Mouse (Mus musculus) liver, adult 2 months (tissue): ENCODE measurements around the gene Spata20. TPM values are rescaled to one million over a fixed set of nuclear protein-coding genes. Genes with fewer than 3 reads are reported as not detected.

Source experiments
- DNase-seq: peaks from one replicate; pipeline ENCODE4 v3.0.0-alpha.2; 2011; ENCODE audit warnings: low read depth, low spot score; ENCODE audit errors: extremely low read depth
- H3K27ac ChIP-seq: fragments of 200-500 bp; replicated peaks from 2 replicates; pipeline ENCODE4 v1.5.1; 2012; ENCODE audit warnings: low read depth, mild to moderate bottlenecking, control low read depth, inconsistent platforms, low read length; ENCODE audit not compliant: insufficient read depth
- H3K27me3 ChIP-seq: fragments of 200-500 bp; 2 replicates; pipeline ENCODE4 v1.6.1; 2012; ENCODE audit warnings: mild to moderate bottlenecking, moderate library complexity, low read length, inconsistent platforms; ENCODE audit not compliant: control insufficient read depth, insufficient read depth
- H3K36me3 ChIP-seq: fragments of 200-500 bp; 2 replicates; pipeline ENCODE4 v1.6.1; 2012; ENCODE audit warnings: low read length, inconsistent platforms; ENCODE audit not compliant: control insufficient read depth, insufficient read depth
- H3K4me1 ChIP-seq: fragments of 200-500 bp; 2 replicates; pipeline ENCODE4 v1.6.1; 2011; ENCODE audit warnings: low read length; ENCODE audit not compliant: control insufficient read depth, insufficient read depth
- H3K4me3 ChIP-seq: fragments of 200-500 bp; 2 replicates; pipeline ENCODE4 v1.5.1; 2011; ENCODE audit warnings: low read depth, mild to moderate bottlenecking, control low read depth, low read length, moderate library complexity; ENCODE audit not compliant: insufficient read depth
- H3K79me2 ChIP-seq: fragments of 200-500 bp; 2 replicates; pipeline ENCODE4 v1.6.1; 2012; ENCODE audit warnings: inconsistent platforms, mild to moderate bottlenecking, low read length, moderate library complexity; ENCODE audit not compliant: control insufficient read depth, insufficient read depth
- H3K9ac ChIP-seq: fragments of 200-500 bp; 2 replicates; pipeline ENCODE4 v1.6.1; 2012; ENCODE audit warnings: low read depth, mild to moderate bottlenecking, control low read depth, inconsistent platforms, low read length
- CTCF ChIP-seq: fragments of 200-500 bp; IDR thresholded peaks from 2 replicates; pipeline ENCODE4 v1.5.1; 2011; ENCODE audit warnings: low read depth, low read length, control low read depth
- POLR2A ChIP-seq: fragments of 200-500 bp; IDR thresholded peaks from 2 replicates; pipeline ENCODE4 v1.6.1; 2011; ENCODE audit warnings: low read length, control low read depth; ENCODE audit not compliant: insufficient read depth; ENCODE audit errors: extremely low read depth
- WGBS: fragments of 180-500 bp; shearing (Covaris S2); methylation state at CpG from one replicate; pipeline ENCODE4 v1.1.7; 2018; 5-methylcytosine and 5-hydroxymethylcytosine counted together
- polyA plus RNA-seq: library from polyadenylated mRNA; depleted of rRNA; stranded (reverse); fragments of >200 nt; gene quantifications from 2 replicates; pipeline ENCODE4 v1.2.3, GENCODE M21; 2012
- total RNA-seq: library from RNA; depleted of rRNA; stranded (reverse); fragments of >200 nt; gene quantifications from 2 replicates; pipeline ENCODE4 v1.2.3, GENCODE M21; 2014

Spata20 gene
- total and polyA plus RNA-seq, 2 experiments: not detected

GRCm38 (mm10) chr11:94508976-94509375 is 23.0 kb upstream of the Spata20 start:
- DNase-seq: no peak
- Histone ChIP-seq H3K9ac (no peak overlapping the region), H3K27ac (no peak overlapping the region)

GRCm38 (mm10) chr11:94501482-94501881 is 15.5 kb upstream of the Spata20 start:
- 0 out of 2 replicates have a peak, but pooled peaks cover 8% of the 10 kb centered on the region for H3K27me3 ChIP-seq
- H3K9ac ChIP-seq: no peak overlapping the region
- WGBS: 90% methylated on average over 8 of the region's 8 CpGs
- H3K4me1 ChIP-seq: no peaks in the 10 kb centered on the region
- no peak overlapping the region for H3K27ac ChIP-seq
- H3K79me2 ChIP-seq: no peaks in the 10 kb centered on the region
- no peak overlapping the region for H3K4me3 ChIP-seq
- no peak for DNase-seq
- H3K36me3 ChIP-seq: no peaks in the 10 kb centered on the region
- TF ChIP-seq CTCF: no peak
- TF ChIP-seq POLR2A: no peak

More at GRCm38 (mm10) chr11:94508976-94509375, 23.0 kb upstream of the Spata20 start:
- no peak overlapping the region for H3K4me3 ChIP-seq
- H3K79me2 ChIP-seq: no peaks in the 10 kb centered on the region
- 70% methylated on average over 10 of the region's 10 CpGs for WGBS
- no peaks in the 10 kb centered on the region for H3K27me3 ChIP-seq
- TF ChIP-seq POLR2A (no peak), CTCF (no peak)
- no peaks in the 10 kb centered on the region for H3K36me3 ChIP-seq
- H3K4me1 ChIP-seq: no peaks in the 10 kb centered on the region

- Histone ChIP-seq H3K27ac (no peak overlapping the region), H3K4me1 (no peaks in the 10 kb centered on the region), H3K79me2 (no peaks in the 10 kb centered on the region), H3K9ac (no peak overlapping the region), H3K27me3 (0 out of 2 replicates have a peak, but pooled peaks cover 8% of the 10 kb centered on the region), H3K4me3 (no peak overlapping the region), H3K36me3 (no peaks in the 10 kb centered on the region)
- 47% methylated on average over 8 of the region's 8 CpGs for WGBS
- TF ChIP-seq POLR2A (no peak), CTCF (no peak)
- DNase-seq: no peak
These were observed 14.4 kb upstream of the Spata20 start for GRCm38 (mm10) chr11:94500362-94500761.

- Histone ChIP-seq H3K9ac (no peak within 1 kb of the TSS), H3K36me3 (no peaks in the 10 kb centered on the region), H3K79me2 (no peaks in the 10 kb centered on the region), H3K4me1 (no peaks in the 10 kb centered on the region), H3K27ac (no peak within 1 kb of the TSS), H3K27me3 (0 out of 2 replicates have a peak, but pooled peaks cover 8% of the 10 kb centered on the region), H3K4me3 (0 out of 2 replicates have a peak within 1 kb of the TSS, but pooled peaks have one; percentile 13)
- DNase-seq: no peak
- TF ChIP-seq CTCF: no peak
- no peak for TF ChIP-seq POLR2A
- WGBS: 4% methylated on average over 26 of the region's 26 CpGs
These were observed 13.7 kb upstream of the Spata20 start, which contains the start of gene Epn3 for GRCm38 (mm10) chr11:94499661-94500152. Epn3 (minus strand) TSS chr11:94499974.

DNA sequence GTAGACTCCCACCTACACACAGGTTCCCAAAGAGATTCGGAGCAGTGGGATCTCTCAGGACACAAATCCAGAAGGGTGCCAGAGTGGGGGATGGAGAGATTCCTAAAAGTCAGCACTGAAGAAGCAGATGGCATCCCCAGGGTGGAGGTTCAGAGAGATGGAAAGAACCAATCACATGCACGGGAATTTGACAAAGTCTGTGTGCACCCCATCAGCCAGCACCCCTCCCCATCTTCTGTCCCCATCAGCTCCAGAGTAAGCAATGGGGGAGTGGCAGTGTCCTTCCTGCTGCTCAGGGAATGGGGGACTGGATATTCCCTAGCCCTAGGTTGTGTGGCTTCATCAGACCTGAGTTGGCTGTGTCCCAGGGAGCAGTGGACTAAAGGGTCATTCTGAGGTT is 13.1 kb upstream of the Spata20 start:
- H3K4me1 ChIP-seq: no peaks in the 10 kb centered on the region
- H3K36me3 ChIP-seq: no peaks in the 10 kb centered on the region
- H3K4me3 ChIP-seq: no peak overlapping the region
- DNase-seq: peak; percentile 6
- H3K27ac ChIP-seq: no peak overlapping the region
- no peak overlapping the region for H3K9ac ChIP-seq
- no peaks in the 10 kb centered on the region for H3K79me2 ChIP-seq
- H3K27me3 ChIP-seq: 0 out of 2 replicates have a peak, but pooled peaks cover 8% of the 10 kb centered on the region
- 8% methylated on average over 2 of the region's 2 CpGs for WGBS
- TF ChIP-seq CTCF (no peak), POLR2A (no peak)
